Mouse (Mus musculus) retina, postnatal 7 days (tissue): Measurements from ENCODE around the gene Dusp2.

Source experiments
- DNase-seq: peaks from one replicate; pipeline ENCODE4 v3.0.0-alpha.2; 2012; ENCODE audit warnings: low read depth, low spot score

Gene Dusp2

DNA sequence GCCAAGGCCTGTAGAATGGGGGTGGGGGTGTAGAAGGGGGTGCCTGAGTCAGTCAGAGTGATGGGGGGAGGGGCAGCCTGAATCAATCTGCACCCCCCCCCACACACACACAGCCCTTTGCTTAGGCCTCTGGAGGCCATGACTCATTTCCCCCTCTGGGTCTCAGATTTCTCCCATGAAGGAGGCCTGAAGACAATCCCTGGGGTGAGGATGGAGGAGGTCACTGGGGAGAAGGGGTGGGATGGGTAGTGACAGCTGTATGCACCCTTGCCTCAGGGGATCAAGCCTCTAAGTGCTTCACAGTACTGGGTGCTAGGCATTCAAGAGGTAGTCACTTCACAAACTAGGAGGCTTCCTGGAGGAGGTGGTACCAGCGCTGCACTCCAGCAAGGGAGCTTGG, 12.3 kb upstream of the Dusp2 start:
- no peak for DNase-seq

DNA sequence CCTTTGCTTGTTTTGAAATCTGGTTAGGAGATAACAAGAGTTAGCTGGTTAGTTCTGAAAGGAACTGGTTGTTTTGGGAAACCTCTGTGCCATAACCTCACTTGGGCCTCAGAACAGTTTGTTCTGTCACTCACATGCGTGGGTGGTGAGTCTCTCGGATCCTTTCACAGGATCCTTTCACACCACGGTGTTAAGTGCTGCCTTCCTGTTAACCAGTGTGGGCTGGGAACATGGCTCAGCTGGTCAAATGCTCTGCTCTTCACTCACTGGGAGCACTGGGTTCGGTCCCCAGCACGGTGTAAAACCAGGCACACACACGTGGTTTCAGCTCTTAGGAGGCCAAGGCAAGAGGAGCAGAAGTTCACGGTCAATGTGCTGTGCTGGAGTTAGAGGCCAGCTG, 11.5 kb upstream of the Dusp2 start:
- no peak for DNase-seq

DNA sequence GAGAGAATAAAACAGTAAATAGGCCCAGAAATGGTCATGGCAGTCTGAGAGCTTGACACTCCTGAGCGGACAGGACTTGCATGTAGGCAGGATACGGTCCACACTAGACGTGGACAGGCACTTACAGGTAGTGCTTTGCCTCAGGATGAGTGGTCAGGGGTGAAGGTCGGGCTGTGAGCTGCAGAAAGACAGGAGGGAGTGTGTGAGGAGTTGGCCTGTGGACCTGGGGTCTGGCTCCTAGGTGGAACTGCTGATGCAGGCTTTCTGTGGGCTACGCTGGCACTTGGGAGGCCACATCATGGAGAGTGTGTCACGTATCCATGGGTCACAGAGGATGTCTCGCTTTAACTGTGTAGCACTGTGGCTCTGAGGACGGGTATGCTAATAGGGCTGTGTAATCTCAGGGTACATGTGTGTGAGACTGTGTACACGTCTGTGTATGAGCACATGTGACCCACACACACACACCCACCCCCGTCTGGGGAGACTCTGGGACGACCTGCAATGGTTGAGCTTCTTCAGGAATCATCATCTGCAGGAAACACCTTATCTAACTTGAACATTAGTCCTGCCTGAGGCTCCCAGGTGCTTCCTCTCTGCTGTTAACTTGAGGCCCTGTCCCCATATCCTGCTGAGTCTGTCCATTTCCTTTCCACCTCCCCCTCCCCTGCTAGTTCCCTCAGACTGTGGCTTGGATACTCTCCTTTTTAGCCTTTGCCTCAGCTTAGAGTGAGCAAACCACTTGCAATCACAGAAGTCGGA, 7.7 kb upstream of the Dusp2 start:
- DNase-seq: no peak

DNA sequence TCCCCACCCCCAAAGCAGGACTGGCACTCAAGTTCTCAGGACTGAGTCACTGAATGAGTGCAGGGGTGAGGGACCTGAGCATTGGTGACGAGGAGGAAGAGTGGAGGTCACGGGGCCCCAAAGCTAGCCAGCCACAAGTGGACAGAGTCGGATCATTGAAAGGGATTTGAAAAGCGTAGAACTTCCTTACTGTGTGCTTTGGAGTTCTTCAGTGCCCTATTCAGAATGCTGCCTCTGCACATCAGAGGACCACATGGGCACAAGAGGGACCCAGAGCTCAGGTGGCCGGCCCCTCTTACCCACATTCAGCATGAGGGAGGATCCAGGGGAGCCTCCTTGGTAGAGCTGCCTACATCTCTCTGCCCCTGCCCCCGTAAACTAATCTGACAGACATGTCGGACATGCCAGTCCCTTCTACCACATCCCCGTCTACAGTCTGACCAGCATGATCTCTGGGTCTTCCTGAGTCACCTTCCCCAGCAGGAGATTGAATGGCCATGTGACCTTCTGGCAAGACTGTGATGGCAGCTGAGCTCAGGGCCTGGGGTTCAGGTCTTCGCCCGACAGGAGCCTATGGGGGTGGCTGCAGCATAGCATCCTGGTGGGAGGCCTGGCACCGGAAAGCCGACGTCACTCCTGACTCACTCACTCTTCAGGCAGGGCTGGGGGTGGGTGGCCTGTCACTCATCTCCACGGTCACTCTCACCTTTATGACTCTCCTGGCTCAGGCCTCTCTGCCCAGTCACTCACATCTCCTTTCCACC, 3.0 kb upstream of the Dusp2 start:
- no peak for DNase-seq

DNA sequence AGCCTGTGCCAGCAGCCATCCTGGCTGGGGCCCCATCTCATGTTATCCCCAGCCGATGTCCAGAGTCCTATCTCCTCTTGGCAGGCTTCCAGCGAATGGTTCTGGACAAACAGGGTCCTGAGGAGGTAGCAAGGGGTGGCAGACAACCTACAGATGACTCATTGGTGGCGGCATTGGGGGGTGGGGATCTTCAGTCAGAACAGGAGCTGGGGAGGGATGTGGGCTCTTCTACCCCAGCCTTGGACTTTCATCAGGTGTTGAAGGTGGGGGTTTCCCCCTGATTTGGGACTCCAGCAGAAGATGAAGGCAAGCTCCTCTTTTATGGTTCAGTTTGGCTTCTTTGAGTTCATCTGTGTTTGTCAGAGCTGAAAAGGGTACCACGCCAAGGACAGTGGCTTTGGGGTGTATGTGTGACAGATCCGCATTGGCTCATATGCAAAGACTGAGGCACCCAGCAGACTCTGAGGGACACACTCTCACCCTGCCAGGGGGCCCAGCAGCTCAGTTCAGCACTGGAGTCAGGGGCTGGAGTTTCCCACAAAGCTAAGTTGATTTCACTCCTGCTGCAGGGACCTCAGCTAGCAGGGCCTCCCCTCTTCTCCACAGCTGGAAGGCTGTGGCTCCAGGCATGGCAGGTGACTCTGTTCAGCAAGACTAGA, 1.9 kb upstream of the Dusp2 start:
- DNase-seq: no peak

DNA sequence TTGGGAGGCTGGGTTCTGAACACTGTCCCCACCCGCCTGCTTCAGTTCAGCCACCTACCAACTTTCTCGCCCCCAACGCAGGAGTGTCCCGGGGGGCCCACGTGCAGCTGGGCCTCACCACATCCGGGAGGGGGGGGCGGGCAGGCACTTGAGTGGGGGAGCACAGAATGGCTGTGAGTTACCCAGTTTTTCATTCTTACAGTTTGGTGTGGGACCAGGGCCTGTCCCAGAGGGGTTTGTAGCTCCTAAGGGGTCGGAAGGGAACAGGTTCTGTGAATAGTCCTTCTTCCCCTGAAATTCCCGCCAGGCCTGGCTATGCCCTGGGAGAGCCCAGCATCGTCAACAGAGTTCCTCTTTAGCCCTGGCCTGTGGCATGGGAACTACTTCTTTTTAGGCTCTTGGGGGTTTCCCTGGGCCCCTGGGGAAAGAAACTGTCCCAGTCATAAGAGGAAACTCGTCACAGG, 849 bp upstream of the Dusp2 start:
- DNase-seq: no peak

DNA sequence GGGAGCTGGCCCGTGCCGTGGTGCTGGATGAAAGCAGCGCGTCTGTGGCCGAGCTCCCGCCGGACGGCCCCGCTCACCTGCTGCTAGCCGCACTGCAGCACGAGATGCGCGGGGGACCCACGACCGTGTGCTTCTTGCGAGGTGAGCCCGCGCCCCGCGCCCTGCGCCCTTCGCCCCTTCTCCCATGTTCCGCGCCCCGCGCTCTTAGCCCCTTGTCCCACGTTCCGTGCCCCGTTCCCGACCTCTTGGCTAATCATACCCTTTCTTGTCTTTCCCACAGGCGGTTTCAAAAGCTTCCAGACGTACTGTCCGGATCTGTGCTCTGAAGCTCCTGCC, 506 bp downstream of the Dusp2 start:
- DNase-seq: no peak

DNA sequence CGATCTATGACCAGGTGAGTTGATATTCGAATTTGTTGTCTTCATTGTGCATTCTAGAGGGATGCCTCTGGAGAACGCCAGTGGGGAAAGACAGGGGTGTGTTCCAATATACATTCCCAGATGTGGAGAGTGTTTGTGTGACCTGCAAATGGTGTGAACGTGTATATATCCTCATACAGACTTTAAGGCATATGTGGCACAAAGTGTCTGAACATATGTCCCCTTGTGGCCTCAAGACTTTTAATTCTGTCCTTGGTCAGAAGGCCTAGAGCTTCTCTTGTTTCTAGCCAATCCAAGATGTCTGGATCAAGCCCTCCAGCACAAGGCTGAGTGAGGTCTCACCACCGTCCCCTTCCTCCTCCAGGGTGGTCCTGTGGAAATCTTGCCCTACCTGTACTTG, 926 bp downstream of the Dusp2 start:
- DNase-seq: no peak

DNA sequence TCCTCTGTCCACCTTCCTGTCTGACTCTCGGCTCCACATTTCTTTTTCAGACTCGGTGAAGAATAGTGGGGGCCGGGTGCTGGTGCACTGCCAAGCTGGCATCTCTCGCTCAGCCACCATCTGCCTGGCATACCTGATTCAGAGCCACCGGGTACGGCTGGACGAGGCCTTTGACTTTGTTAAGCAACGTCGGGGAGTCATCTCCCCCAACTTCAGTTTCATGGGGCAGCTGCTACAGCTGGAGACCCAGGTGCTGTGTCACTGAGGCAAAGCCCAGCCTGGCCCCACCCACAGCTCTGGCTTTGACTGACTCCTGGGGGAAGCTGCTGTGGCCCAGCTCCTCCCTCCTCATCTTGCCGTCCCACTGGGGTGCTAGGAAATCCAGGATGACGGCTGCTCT, 1.6 kb downstream of the Dusp2 start:
- DNase-seq: no peak

DNA sequence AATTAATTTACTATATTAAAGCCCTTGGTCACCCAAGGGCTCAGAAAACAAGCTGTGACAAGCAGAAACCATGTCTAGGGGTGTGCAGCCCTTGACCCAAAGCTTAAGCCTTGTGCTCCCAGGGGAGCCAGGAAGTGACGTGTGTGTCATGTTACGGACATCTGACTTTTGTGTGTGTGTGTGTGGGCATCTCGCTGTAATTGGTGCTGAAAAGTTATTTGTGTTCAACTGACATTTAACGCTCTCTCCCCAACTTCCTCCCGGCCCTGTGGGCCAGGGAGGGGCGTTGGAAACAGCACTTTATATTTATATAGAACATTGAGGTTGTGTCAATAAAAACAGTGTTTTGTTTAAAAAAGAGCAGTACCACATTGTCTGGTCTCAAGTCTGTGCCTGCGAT, 2.1 kb downstream of the Dusp2 start:
- no peak for DNase-seq

DNA sequence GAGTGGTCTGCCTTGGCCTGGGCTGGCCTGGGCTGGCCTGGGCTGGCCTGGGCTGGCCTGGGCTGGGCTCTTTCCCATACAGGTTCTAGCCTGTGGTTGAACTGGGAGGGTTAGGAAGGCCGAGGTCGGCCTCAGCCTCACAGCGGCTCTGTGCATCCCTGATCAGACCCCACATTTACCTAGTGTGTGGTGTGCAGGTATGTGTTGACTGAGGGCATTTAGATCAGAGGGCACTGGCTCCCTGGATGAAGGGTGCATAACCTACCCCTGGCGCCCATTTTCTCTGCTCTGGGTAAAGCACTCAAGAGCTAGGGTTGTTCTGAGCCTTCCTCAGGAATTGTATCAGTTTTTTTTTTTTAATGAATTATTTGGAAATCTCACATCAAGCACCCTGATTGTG, 2.5 kb downstream of the Dusp2 start, which contains the start of gene Astl:
Gene Astl (plus strand): TSS at position 224 of the 400 bp plus-strand sequence.
- no peak for DNase-seq

DNA sequence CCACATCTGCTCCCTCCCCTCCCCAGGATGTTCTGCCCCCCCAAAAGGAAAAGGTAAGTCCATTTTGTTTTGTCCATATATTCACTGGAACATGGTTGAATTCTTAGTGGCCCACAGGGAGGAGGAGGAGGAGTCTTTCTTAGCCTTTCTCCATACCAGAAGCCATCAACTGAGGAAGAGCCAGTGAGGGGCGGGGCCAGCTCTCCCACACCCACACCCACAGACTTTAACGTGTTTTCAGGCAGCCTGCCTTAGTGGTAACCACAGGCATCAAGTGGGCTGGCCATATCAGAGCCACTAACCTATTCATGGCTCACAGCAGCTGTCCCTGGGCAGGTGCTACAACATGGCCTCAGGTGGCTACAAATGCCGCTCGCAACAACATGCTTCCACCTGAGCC, 2.9 kb downstream of the Dusp2 start:
- no peak for DNase-seq

DNA sequence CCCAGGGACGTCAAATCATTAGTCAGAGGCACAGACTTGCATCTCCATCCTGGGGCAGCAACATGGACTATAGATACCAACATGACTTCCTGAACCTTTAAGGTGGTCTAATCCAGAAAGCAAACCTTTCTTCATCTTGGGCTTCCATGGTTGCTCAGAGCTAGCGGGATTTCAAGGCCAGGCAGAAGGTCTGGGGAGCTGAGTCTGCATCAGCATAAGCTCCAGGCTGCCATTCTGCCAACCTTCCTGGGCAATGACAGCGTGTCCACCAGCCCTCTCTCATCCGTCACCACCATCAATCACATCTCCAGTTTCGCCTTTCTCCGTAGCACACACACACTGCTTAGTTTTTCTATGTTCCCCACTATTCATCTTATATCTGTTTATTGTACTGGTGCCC, 3.3 kb downstream of the Dusp2 start:
- no peak for DNase-seq

DNA sequence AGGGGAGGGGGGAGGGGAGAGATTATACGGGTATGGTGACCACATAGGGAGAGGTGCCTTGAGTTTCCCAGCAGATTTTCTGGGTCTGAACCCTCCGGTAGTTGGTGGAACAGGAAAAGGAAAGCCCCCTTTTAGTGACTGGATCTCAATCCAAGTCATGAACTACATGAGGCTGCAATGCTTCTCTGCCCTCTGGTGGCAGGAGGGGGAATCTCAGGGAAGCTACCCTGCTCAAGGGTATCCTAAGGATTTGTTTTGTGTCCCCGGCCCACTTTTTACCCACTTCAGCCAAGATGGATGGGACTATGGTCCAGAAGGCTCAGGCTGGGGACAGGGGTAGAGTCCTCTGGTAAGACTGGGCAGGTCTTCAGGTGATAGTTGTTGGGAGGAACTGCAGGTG, 5.2 kb downstream of the Dusp2 start:
- DNase-seq: peak; percentile 39

DNA sequence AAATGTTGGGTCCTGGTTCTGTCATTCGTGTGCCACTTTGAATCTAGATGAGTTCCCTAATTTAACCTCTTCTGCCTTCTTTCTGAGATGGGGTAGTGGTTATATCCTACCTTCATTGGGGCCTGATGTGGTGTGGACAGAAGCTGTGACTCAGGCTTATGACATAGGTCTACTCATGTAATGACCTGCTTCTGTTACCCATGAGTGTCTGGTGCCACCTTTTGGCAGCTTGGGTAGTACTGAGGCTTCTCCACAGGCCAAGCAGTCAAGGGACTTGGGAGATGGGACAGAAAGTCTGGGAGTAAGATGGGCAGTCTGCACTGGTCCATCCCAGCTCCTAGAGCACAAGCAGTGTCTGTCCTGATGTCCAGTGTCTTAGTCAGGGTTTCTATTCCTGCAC, 10.4 kb downstream of the Dusp2 start:
- no peak for DNase-seq

DNA sequence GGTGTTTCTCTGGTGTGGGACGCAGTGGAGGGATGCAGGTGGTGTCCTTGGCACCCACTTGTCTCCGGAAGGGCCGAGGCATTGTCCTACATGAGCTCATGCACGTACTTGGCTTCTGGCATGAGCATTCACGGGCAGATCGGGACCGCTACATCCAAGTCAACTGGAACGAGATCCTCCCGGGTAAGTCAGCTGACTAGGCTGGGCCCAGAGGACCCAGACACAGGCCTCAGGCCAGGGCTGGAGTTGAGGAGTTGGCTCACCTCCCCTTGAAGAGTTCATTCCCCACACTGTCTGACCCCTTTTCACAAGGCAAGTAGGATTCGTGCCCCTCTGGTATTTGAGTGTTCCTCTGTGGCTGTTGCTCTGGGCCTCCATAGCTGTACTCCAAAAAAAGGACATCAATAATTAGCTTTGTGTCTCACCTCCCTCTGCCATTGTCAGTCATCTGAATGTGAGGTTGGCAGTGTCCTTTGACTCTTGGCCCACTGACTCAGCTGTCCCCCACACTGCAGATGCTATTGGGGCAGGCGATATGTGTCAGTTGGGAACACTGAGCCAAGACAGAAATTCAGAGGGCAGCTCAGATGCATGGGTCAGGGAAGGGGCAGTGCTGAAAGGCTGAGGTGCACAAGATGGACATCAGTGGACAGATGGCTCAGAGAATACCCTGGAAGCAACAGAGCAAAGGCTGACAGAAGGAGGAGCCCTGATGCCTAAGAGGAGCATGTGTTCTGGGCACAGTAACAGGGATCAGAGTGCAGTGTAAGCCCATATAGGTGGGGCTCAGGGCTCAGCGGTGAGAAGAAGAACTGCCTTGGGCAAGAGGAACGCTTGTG, 11.4 kb downstream of the Dusp2 start:
- DNase-seq: no peak

DNA sequence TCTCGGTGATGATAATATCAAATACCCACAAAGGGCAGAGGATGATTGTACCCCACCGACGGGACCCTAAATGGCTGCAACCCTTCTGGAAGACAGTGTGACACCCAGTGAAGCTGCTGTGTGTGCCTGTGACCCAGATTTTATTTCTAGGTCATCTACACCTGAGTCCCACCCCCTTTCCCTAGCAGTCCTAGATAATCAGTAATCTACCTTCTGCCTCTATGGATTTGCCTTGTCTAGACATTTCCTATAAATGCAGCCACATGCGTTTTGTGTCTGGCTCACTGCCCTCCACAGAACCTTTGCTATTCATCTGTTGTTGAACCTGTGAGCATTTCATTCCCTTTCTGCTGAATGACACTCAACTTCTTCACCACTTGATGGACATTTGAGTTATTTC, 17.9 kb downstream of the Dusp2 start:
- DNase-seq: no peak

DNA sequence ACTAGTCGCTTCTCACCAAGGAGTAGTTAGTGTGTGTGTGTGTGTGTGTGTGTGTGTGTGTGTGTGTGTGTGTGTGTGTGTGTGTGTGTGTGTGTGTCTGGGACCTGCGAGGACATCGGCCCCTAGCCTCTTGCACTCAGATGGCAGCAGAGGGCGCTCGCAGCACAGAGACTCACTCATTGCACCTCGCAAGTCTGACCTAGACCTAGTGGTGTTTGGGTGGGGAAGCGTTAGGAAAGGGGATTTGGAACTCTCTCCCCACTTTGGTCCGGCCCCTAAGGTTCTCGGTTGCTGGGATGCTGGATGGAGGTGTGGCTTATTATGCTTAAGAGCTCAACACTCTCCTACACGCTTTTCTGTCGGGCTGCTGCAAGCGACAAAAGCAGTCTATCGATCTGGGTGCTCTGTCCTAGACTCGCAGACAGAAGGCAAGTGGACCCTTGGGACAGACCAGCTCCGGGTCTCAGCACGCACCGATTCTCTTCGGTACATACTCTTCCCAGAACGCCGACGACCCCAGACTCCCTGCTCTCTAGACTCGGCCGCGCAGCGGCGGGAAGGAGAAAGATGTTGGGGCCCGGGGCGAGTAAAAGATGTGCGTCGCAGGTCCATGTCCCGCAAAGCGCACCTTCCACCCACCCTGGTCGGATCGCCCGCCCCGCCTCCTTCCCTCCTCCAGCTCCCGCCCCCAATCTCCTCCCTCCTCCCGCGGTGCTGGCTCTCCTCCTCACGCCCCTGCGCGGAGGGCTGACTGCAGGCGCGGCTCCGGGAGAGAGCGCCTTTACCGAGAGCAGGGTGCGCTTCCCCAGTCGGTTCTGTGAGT, 26.7 kb downstream of the Dusp2 start, which contains the start of gene Adra2b:
Gene Adra2b (plus strand): TSS at position 750 of the 823 bp plus-strand sequence.
- peak; percentile 71 for DNase-seq

DNA sequence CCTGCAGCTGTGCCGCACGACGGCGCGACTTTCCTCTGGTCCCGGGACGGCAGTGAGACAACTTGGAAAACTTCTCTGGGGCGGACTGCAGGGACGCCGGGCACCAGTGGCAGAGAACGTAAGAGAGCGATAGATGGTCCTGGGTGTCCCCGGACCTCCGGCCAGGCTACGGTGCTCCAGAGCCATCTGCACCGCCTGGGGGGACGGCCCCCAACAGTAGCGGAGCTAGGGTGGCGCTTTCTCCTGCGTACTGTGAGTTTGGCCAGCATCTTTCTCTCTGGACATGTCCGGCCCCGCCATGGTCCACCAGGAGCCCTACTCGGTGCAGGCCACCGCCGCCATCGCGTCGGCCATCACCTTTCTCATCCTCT, 27.3 kb downstream of the Dusp2 start:
- DNase-seq: no peak

DNA sequence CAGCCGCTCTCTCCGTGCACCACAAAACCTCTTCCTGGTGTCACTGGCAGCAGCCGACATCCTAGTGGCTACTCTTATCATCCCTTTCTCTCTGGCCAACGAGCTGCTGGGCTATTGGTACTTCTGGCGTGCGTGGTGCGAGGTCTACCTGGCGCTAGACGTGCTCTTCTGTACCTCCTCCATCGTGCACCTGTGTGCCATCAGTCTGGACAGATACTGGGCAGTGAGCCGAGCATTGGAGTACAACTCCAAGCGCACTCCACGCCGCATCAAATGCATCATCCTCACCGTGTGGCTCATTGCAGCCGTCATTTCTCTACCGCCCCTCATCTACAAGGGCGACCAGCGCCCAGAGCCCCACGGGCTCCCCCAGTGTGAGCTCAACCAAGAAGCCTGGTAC, 27.7 kb downstream of the Dusp2 start:
- DNase-seq: no peak

DNA sequence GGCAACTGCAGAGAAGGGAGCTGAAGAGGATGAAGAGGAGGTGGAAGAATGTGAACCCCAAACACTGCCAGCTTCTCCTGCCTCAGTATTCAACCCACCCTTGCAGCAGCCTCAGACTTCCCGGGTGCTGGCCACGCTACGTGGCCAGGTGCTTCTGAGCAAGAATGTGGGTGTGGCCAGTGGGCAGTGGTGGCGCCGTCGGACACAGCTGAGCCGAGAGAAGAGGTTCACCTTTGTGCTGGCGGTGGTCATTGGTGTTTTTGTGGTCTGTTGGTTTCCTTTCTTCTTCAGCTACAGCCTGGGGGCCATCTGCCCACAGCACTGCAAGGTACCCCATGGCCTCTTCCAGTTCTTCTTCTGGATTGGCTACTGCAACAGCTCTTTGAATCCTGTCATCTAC, 28.5 kb downstream of the Dusp2 start:
- no peak for DNase-seq
